Mouse (Mus musculus): ENCODE measurements around the gene Rap1gds1.

GRCm38 (mm10) chr3:139074484-139075211 is at the start of gene Rap1gds1:
- TF ChIP-seq CTCF (IDR thresholded peaks at IDR 0.05; ENCODE audit: borderline replicate concordance, control insufficient read depth, extremely low read depth, insufficient read depth, low read length, poor library complexity) = no peak
- TF ChIP-seq POLR2A (IDR thresholded peaks at IDR 0.05; ENCODE audit: control insufficient read depth, extremely low read depth, insufficient read depth, low read length, poor library complexity) = peak; percentile 39; the same call in 1 of the 2 replicates
